Mouse (Mus musculus) bone marrow macrophage, adult 2 months (primary cell): ENCODE data around the gene Rimbp2.

Experiments
- CTCF ChIP-seq: IDR thresholded peaks from 2 replicates; pipeline ENCODE4 v1.5.1; 2012; ENCODE audit warnings: low read depth, mild to moderate bottlenecking, low read length, moderate library complexity
- POLR2A ChIP-seq: IDR thresholded peaks from 2 replicates; pipeline ENCODE4 v1.6.1; 2012; ENCODE audit warnings: mild to moderate bottlenecking, low read depth, low read length, borderline replicate concordance

GRCm38 (mm10) chr5:128871706-128872105, 81.6 kb downstream of the Rimbp2 start:
- TF ChIP-seq POLR2A (no peak), CTCF (no peak)
